Mouse (Mus musculus) kidney, postnatal 0 days (tissue): Measurements from ENCODE around the gene Hist1h2ae. TPM values are rescaled to one million over a fixed set of nuclear protein-coding genes. Genes with fewer than 3 reads are reported as not detected.
"Not testable (repeated sequence)": the region's sequence is repeated elsewhere in the genome, so short reads cannot be mapped to it uniquely, and the experiment has no call there.

ENCODE experiments used
- ATAC-seq: fragments of 200-750 bp; cut with Nextera tagmentation; replicated peaks from 2 replicates; pipeline ENCODE4 v1.8.0; 2017; ENCODE audit warnings: low read depth, moderate number of reproducible peaks, moderate TSS enrichment, moderate library complexity; ENCODE audit not compliant: low FRiP score
- DNase-seq: peaks from one replicate; pipeline ENCODE4 v3.0.0-alpha.2; 2016; ENCODE audit warnings: low spot score
- H3K27ac ChIP-seq: fragments of 300-500 bp; sonication (generic); 2 replicates; pipeline ENCODE4 v1.5.1; 2014; ENCODE audit warnings: mild to moderate bottlenecking
- H3K27me3 ChIP-seq: fragments of 300-500 bp; sonication (generic); 2 replicates; pipeline ENCODE4 v1.6.1; 2014; ENCODE audit warnings: low read length, mixed read lengths; ENCODE audit not compliant: insufficient read depth
- H3K36me3 ChIP-seq: fragments of 300-500 bp; sonication (generic); 2 replicates; pipeline ENCODE4 v1.6.1; 2014; ENCODE audit warnings: low read length, mixed read lengths; ENCODE audit not compliant: insufficient read depth
- H3K4me1 ChIP-seq: fragments of 300-500 bp; sonication (generic); replicated peaks from 2 replicates; pipeline ENCODE4 v1.6.1; 2014; ENCODE audit warnings: antibody characterized with exemption, low read length, mixed read lengths; ENCODE audit not compliant: insufficient read depth
- H3K4me2 ChIP-seq: fragments of 300-500 bp; sonication (generic); 2 replicates; pipeline ENCODE4 v1.6.1; 2014; ENCODE audit warnings: mild to moderate bottlenecking, low read length, moderate library complexity, mixed read lengths
- H3K4me3 ChIP-seq: fragments of 300-500 bp; sonication (generic); replicated peaks from 2 replicates; pipeline ENCODE4 v1.5.1; 2014; ENCODE audit warnings: low read depth, low read length
- H3K9ac ChIP-seq: fragments of 300-500 bp; sonication (generic); 2 replicates; pipeline ENCODE4 v1.6.1; 2014; ENCODE audit warnings: low read depth, low read length
- H3K9me3 ChIP-seq: fragments of 300-500 bp; sonication (generic); replicated peaks from 2 replicates; pipeline ENCODE4 v1.6.1; 2016; ENCODE audit warnings: low read length, inconsistent platforms, mixed read lengths
- CTCF ChIP-seq: IDR thresholded peaks from 2 replicates; pipeline ENCODE4 v1.5.1; 2016; ENCODE audit warnings: antibody characterized with exemption, low read depth, mild to moderate bottlenecking, moderate library complexity
- WGBS: fragments of 180-500 bp; shearing (Covaris S2); extraction: QIAGEN DNeasy Blood & Tissue Kit; methylation state at CpG from one replicate; pipeline ENCODE4 v1.1.7; 2014; 5-methylcytosine and 5-hydroxymethylcytosine counted together
- polyA plus RNA-seq: library from polyadenylated mRNA; unstranded; fragments of >200 nt; fragmentation: Nextera tagmentation; extraction: Ambion mirVana; gene quantifications from 2 replicates; pipeline ENCODE4 v1.2.1, GENCODE M21; 2015

The Hist1h2ae gene
- polyA plus RNA-seq, 1 experiment from 2014 or later = 50.2 TPM

- H3K36me3 ChIP-seq = no peaks in the 10 kb centered on the region
- no peak overlapping the region for H3K4me3 ChIP-seq
- H3K27me3 ChIP-seq = no peaks in the 10 kb centered on the region
- ATAC-seq (no peak), DNase-seq (no peak)
- no peak overlapping the region for H3K4me2 ChIP-seq
- no peak overlapping the region for H3K27ac ChIP-seq
- peaks cover 4% of the 10 kb centered on the region; the same call in 1 of the 2 replicates for H3K4me1 ChIP-seq
- TF ChIP-seq CTCF = no peak
- no peak overlapping the region for H3K9ac ChIP-seq
- H3K9me3 ChIP-seq = no peaks in the 10 kb centered on the region
- 86% methylated on average over 3 of the region's 3 CpGs for WGBS
These were observed 29.5 kb downstream of the Hist1h2ae start for GRCm38 (mm10) chr13:23541497-23541896.

- WGBS = 85% methylated on average over 1 of the region's 1 CpGs
- ATAC-seq, H3K4me1 ChIP-seq: not testable (repeated sequence)
These were observed 31.2 kb downstream of the Hist1h2ae start for GRCm38 (mm10) chr13:23539821-23540220.

DNA sequence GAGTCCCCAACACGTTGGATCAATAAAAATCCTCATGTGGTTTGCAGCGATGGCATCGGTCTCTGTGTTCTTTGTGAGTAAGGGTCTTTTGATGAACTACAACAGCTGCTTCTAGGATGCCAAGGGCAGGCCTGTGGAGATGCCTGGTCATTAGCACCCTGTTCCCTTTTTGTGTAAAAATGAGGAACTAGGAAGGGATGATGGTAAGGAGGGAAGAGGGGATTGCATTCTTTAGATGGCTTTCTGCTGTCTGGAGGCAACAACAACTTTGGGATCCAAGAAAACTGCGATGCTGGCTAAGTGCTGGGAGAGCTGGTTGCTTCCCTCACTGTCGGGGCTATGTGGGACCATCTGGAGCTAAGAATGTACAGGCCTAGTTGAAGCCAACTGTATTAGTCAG lies 32.8 kb downstream of the Hist1h2ae start:
- Histone ChIP-seq H3K27ac (no peak overlapping the region), H3K36me3 (no peaks in the 10 kb centered on the region), H3K9me3 (no peaks in the 10 kb centered on the region), H3K4me1 (peaks cover 4% of the 10 kb centered on the region; the same call in 1 of the 2 replicates), H3K9ac (no peak overlapping the region), H3K4me3 (no peak overlapping the region), H3K4me2 (no peak overlapping the region), H3K27me3 (no peaks in the 10 kb centered on the region)
- DNase-seq (no peak), ATAC-seq (no peak)
- TF ChIP-seq CTCF = no peak
- 73% methylated on average over 5 of the region's 5 CpGs for WGBS

More at GRCm38 (mm10) chr13:23539821-23540220, 31.2 kb downstream of the Hist1h2ae start:
- H3K4me3 ChIP-seq, H3K4me2 ChIP-seq, H3K9me3 ChIP-seq, H3K27ac ChIP-seq, H3K36me3 ChIP-seq, DNase-seq, H3K27me3 ChIP-seq, H3K9ac ChIP-seq: not testable (repeated sequence)

DNA sequence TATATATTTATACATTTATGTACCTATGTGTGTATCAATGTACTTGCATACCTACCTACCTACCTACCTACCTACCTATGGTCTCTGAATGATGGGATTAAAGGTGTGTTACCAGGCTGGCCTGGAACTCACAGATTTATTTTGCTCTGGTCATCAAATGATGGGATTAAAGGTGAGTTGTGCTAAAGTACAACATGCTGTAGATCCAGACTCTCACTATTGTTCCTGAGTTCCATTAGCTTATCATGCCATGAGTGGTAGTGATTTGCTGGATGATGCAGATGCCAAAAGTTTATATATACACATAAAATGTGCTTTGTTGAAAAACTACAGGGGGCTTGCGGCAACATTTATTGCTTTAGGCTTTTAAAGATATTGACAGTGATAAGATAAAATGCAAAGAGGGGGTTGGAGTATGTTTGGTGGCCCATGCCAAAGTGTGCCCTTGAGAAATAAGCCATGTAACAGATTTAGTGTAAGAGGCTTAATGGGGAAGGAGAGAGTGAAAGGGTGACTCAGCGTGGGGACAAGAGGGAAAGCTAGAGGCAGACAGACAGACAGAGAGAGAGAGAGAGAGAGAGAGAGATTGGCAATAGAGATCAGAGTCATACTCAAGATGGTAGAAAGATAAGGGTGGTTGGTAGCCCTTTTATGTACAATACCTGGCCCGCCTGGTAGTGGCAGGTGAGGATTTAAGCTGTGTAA lies 33.9 kb downstream of the Hist1h2ae start:
- Histone ChIP-seq H3K9me3 (no peaks in the 10 kb centered on the region), H3K4me2 (peak overlapping the region; percentile 70), H3K4me1 (peaks cover 11% of the 10 kb centered on the region), H3K27ac (no peak overlapping the region), H3K27me3 (no peaks in the 10 kb centered on the region), H3K9ac (no peak overlapping the region), H3K4me3 (peak overlapping the region; percentile 43; the same call in 1 of the 2 replicates), H3K36me3 (no peaks in the 10 kb centered on the region)
- ATAC-seq (no peak), DNase-seq (no peak)
- 78% methylated on average over 3 of the region's 3 CpGs for WGBS
- TF ChIP-seq CTCF = no peak

- no peaks in the 10 kb centered on the region for H3K9me3 ChIP-seq
- H3K4me1 ChIP-seq = peaks cover 13% of the 10 kb centered on the region
- ATAC-seq = no peak
- peak overlapping the region; percentile 70 for H3K4me2 ChIP-seq
- 13% methylated on average over 7 of the region's 7 CpGs for WGBS
- peak overlapping the region; percentile 43; the same call in 1 of the 2 replicates for H3K9ac ChIP-seq
- no peaks in the 10 kb centered on the region for H3K36me3 ChIP-seq
- H3K27ac ChIP-seq = no peak overlapping the region
- no peak for TF ChIP-seq CTCF
- DNase-seq = peak; percentile 53
- no peaks in the 10 kb centered on the region for H3K27me3 ChIP-seq
- H3K4me3 ChIP-seq = peak overlapping the region; percentile 43
These were observed 34.8 kb downstream of the Hist1h2ae start for GRCm38 (mm10) chr13:23536076-23536822.

DNA sequence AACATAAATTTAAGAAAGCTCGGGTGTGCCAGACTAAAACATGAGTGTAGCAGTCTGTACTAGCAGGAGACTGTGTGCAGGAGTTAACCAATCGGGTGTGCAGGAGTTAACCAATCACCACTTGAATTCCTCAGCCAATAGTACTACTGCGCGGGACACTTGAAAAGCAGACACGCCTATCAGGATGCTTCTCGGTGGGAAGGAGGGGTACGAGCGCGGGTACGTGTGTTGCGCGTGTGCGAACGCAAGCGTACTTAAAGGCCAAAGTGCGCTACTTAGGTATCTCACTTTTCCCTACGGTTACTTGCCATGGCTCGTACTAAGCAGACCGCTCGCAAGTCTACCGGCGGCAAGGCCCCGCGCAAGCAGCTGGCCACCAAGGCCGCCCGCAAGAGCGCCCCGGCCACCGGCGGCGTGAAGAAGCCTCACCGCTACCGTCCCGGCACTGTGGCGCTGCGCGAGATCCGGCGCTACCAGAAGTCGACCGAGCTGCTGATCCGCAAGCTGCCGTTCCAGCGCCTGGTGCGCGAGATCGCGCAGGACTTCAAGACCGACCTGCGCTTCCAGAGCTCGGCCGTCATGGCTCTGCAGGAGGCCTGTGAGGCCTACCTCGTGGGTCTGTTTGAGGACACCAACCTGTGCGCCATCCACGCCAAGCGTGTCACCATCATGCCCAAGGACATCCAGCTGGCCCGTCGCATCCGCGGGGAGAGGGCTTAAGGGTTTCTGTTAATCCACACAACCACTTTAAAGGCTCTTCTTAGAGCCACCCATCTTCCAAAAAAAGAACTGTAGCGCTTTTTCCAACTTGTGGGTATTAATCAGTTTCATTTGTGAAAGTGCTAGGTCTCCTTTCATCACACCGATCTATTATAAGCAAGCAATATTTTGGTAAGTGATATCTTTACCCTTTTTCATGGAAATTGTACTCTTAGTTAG lies 35.6 kb downstream of the Hist1h2ae start, which contains the start of gene Hist1h3g:
Gene Hist1h3g (plus strand): TSS at position 286 of the 939 bp plus-strand sequence.
- under 1% methylated on average over 41 of the region's 62 CpGs for WGBS
- Histone ChIP-seq H3K4me3 (peak within 1 kb of the TSS; percentile 43), H3K27ac (peak within 1 kb of the TSS; percentile 81), H3K4me2 (peak within 1 kb of the TSS; percentile 70), H3K4me1 (peaks cover 13% of the 10 kb centered on the region), H3K9ac (peak within 1 kb of the TSS; percentile 48)
- not testable (repeated sequence) for H3K9me3 ChIP-seq, H3K27me3 ChIP-seq, H3K36me3 ChIP-seq
- ATAC-seq = peak; percentile 85
- DNase-seq = peak; percentile 99
